In the genomic region with DNA sequence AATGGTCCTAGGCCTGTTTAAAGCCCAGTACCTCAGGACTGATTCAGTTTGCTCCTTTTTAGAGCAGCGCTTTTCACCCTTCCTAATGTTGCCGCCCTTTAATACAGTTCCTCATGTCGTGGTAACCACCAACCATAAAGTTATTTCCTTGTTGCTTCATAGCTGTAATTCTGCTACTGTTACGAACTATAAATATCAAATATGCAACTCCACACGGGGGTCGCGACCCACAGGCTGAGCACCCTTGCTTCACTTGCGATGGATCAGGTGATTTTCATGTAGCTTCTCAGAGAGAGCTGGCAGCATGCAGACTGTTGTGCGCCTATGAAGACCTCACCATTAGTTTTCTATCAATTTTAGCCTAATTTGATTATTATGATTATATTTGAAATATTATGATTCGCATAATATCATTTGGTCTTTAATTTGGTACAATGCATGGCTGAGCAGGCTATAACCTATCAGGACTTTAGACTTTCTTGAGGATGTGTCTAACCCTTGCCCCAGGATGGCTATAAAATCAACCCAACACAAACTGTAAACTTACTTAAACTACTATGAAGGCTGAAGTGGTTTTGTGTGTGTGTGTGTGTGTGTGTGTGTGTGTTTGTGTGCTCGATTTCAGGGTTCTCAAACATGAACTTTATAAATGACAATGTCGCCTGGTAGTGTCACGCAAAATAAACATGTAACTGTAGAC, we compare ENCODE assay signal across 9 mouse cellular contexts. TPM values are rescaled to one million over a fixed set of nuclear protein-coding genes. Genes with fewer than 3 reads are reported as not detected.
DNase-seq lines count a peak whose midpoint lies in the region; ATAC-seq and TF ChIP-seq lines count a peak whose summit lies in the region.
"Had no signal": no experiment of that assay in that cellular context is flagged by ENCODE, and none has a peak within 500 bp of the region (broad histone marks: within the 10 kb centered on the region; RNA-seq: fewer than 3 reads in every experiment).

No protein-coding gene starts in this region.

- intact Hi-C loops in gastrocnemius, postnatal 36 days (cut with DNase I): no loop called here

- peak; percentile 3 for DNase-seq in kidney, postnatal 10 days
- DNase-seq in kidney, adult 8-10 months: no peak
- no peak for DNase-seq in forebrain, embryonic 10.5 days (ENCODE audit: extremely low spot score, low spot score)
- DNase-seq in adrenal gland, adult 18-20 months (ENCODE audit: low spot score in 2 of 2): no peak
- no peak for DNase-seq in gastrocnemius, postnatal 4 days (ENCODE audit: low spot score in 2 of 2)
- DNase-seq in gastrocnemius, postnatal 36 days: no peak

- peak overlapping the region; percentile 90 for H3K4me2 ChIP-seq in intestine, postnatal 0 days (replicated peaks; ENCODE audit: low read depth)
- H3K4me2 ChIP-seq in myocyte (ENCODE audit: low read depth): peak overlapping the region; percentile 96

- H3K36me3 ChIP-seq in forebrain, embryonic 10.5 days (replicated peaks): no peaks in the 10 kb centered on the region
- H3K36me3 ChIP-seq in intestine, postnatal 0 days (ENCODE audit: control insufficient read depth, insufficient read depth): no peaks in the 10 kb centered on the region
- H3K36me3 ChIP-seq in myocyte (ENCODE audit: control insufficient read depth, insufficient read depth): no peaks in the 10 kb centered on the region
- H3K36me3 ChIP-seq: G1E had no signal

- no peak overlapping the region for H3ac ChIP-seq in myocyte (ENCODE audit: control insufficient read depth, insufficient read length)

- no peaks in the 10 kb centered on the region for H3K79me2 ChIP-seq in myocyte (ENCODE audit: control insufficient read depth, insufficient read depth)

- WGBS in forebrain, embryonic 10.5 days: 85% methylated on average over 13 of the region's 13 CpGs
- 60% methylated on average over 13 of the region's 13 CpGs for WGBS in intestine, postnatal 0 days

- no peak overlapping the region for H3K27ac ChIP-seq in forebrain, embryonic 10.5 days
- H3K27ac ChIP-seq in intestine, postnatal 0 days (ENCODE audit: low read depth, low read length): peak overlapping the region; percentile 76

- H3K27me3 ChIP-seq in forebrain, embryonic 10.5 days (ENCODE audit: poor library complexity, severe bottlenecking): peaks cover 18% of the 10 kb centered on the region; the same call in 1 of the 2 replicates
- H3K27me3 ChIP-seq in intestine, postnatal 0 days (replicated peaks; ENCODE audit: control insufficient read depth, insufficient read depth, low read length): no peaks in the 10 kb centered on the region
- H3K27me3 ChIP-seq in myocyte (ENCODE audit: control insufficient read depth, insufficient read depth, insufficient read length): no peaks in the 10 kb centered on the region

- ATAC-seq in intestine, postnatal 0 days: peak; percentile 82

- H3K4me1 ChIP-seq in forebrain, embryonic 10.5 days: peaks cover 23% of the 10 kb centered on the region
- 0 out of 2 replicates have a peak, but pooled peaks cover 4% of the 10 kb centered on the region for H3K4me1 ChIP-seq in intestine, postnatal 0 days (replicated peaks; ENCODE audit: control insufficient read depth, insufficient read depth, low read length)

- peak overlapping the region; percentile 83; the same call in 1 of the 2 replicates for H3K9ac ChIP-seq in intestine, postnatal 0 days (ENCODE audit: low read depth, low read length)

- TF ChIP-seq POLR2A in myocyte (IDR thresholded peaks at IDR 0.05; ENCODE audit: insufficient read length, low read depth): no peak

- no peak for TF ChIP-seq CTCF in intestine, postnatal 0 days (IDR thresholded peaks at IDR 0.05; ENCODE audit: low read depth)

- peak overlapping the region; percentile 87 for H3K4me3 ChIP-seq in forebrain, embryonic 10.5 days
- H3K4me3 ChIP-seq in intestine, postnatal 0 days (ENCODE audit: low read depth, low read length): peak overlapping the region; percentile 81
- peak overlapping the region; percentile 28 for H3K4me3 ChIP-seq in myocyte

- H3K9me3 ChIP-seq in forebrain, embryonic 10.5 days: no peaks in the 10 kb centered on the region
- no peaks in the 10 kb centered on the region for H3K9me3 ChIP-seq in intestine, postnatal 0 days (ENCODE audit: control insufficient read depth)
- H3K9me3 ChIP-seq: G1E had no signal

TF ChIP-seq in myocyte, 11 proteins besides CTCF, POLR2A, EP300 and RAD21:
- TF ChIP-seq POLR2AphosphoS2 (IDR thresholded peaks at IDR 0.05; ENCODE audit: insufficient read length, low read depth): no peak
- no peak for TF ChIP-seq TCF12 (IDR thresholded peaks at IDR 0.05; ENCODE audit: insufficient read depth, poor library complexity, severe bottlenecking)
- no peak for TF ChIP-seq CEBPB (IDR thresholded peaks at IDR 0.05; ENCODE audit: insufficient read depth, poor library complexity, severe bottlenecking)
- TF ChIP-seq SRF (IDR thresholded peaks at IDR 0.05; ENCODE audit: control insufficient read depth, insufficient read length, low read depth): no peak
- TF ChIP-seq TCF3 (IDR thresholded peaks at IDR 0.05; ENCODE audit: insufficient read length, low read depth): no peak
- TF ChIP-seq USF1 (IDR thresholded peaks at IDR 0.05; ENCODE audit: low read depth): no peak
- TF ChIP-seq MYOD1 (IDR thresholded peaks at IDR 0.05; ENCODE audit: control insufficient read depth in 1 of 3, insufficient read length in 2 of 3, low read depth in 2 of 3): no peak
- no peak for TF ChIP-seq E2F4 (IDR thresholded peaks at IDR 0.05; ENCODE audit: insufficient read depth)
- TF ChIP-seq REST (IDR thresholded peaks at IDR 0.05; ENCODE audit: insufficient read depth, insufficient read length): no peak
- no peak for TF ChIP-seq MYOG (IDR thresholded peaks at IDR 0.05; ENCODE audit: control insufficient read depth in 1 of 3, insufficient read depth in 1 of 3, insufficient read length in 2 of 3, low read depth in 2 of 3)
- TF ChIP-seq MAX (IDR thresholded peaks at IDR 0.05; ENCODE audit: low read depth): no peak

RNA-seq across cellular contexts. Expression of a gene that starts 0.7 kb away (rescaled TPM):
- polyA plus RNA-seq in forebrain, embryonic 10.5 days (2016; fragmentation: Nextera tagmentation; extraction: Ambion mirVana): 27.1 and 27.8 TPM in 2 replicates
- 21.2 and 23.5 TPM in 2 replicates for polyA plus RNA-seq in intestine, postnatal 0 days (2015; fragmentation: Nextera tagmentation; extraction: Ambion mirVana)
- polyA plus RNA-seq in myocyte (2012; fragmentation: generic; extraction: Trizol): 6.6 TPM
- 1 to 10 TPM; 8.3 to 8.7 TPM for total RNA-seq in adrenal gland, adult 18-20 months (2021)
- 1 to 10 TPM; 6.8 to 8.5 TPM for total RNA-seq in gastrocnemius, postnatal 4 days (2021)
- 1 to 10 TPM; 3.8 to 4.4 TPM for total RNA-seq in gastrocnemius, postnatal 36 days (2021)
- total RNA-seq: G1E had no signal
- polyA plus RNA-seq: G1E had no signal

RNA-seq across cellular contexts. Expression of a gene that starts 28.3 kb away (rescaled TPM):
- polyA plus RNA-seq in forebrain, embryonic 10.5 days (2016; fragmentation: Nextera tagmentation; extraction: Ambion mirVana): 7.3 and 7.4 TPM in 2 replicates
- 2.8 and 3.1 TPM in 2 replicates for polyA plus RNA-seq in intestine, postnatal 0 days (2015; fragmentation: Nextera tagmentation; extraction: Ambion mirVana)
- 5.8 TPM for polyA plus RNA-seq in myocyte (2012; fragmentation: generic; extraction: Trizol)
- 10 to 100 TPM; 20.3 to 25.5 TPM for total RNA-seq in adrenal gland, adult 18-20 months (2021)
- 10 to 100 TPM; 30.1 to 31.2 TPM for total RNA-seq in gastrocnemius, postnatal 4 days (2021)
- 10 to 100 TPM; 12.3 to 12.4 TPM for total RNA-seq in gastrocnemius, postnatal 36 days (2021)

RNA-seq across cellular contexts. Expression of a gene that starts 58.8 kb away (rescaled TPM):
- polyA plus RNA-seq in forebrain, embryonic 10.5 days (2016; fragmentation: Nextera tagmentation; extraction: Ambion mirVana): 0.50 and 0.60 TPM in 2 replicates
- 12.3 and 12.7 TPM in 2 replicates for polyA plus RNA-seq in intestine, postnatal 0 days (2015; fragmentation: Nextera tagmentation; extraction: Ambion mirVana)
- 0.44 TPM for polyA plus RNA-seq in myocyte (2012; fragmentation: generic; extraction: Trizol)
- 1 to 10 TPM; 1.4 to 3.4 TPM for total RNA-seq in adrenal gland, adult 18-20 months (2021)
- total RNA-seq in gastrocnemius, postnatal 4 days (2021): under 1 TPM in 1 of 2 experiments, not detected in 1; 0.49 TPM
- total RNA-seq in gastrocnemius, postnatal 36 days (2021): not detected
- polyA plus RNA-seq: G1E had no signal

Comparison
In these comparisons a context has a peak if more than half of its experiments do, and no peak if none do; other contexts are left out.
1. H3K4me3 ChIP-seq: peak in every context shown above with its lines; median percentile 87 in forebrain, embryonic 10.5 days; 81 in intestine, postnatal 0 days; 28 in myocyte.